Mouse (Mus musculus) C2C12 (cell line): ENCODE results near the gene Htr2b. TPM values are rescaled to one million over a fixed set of nuclear protein-coding genes. Genes with fewer than 3 reads are reported as not detected.
A peak's percentile ranks its signal among the peaks of the same experiment; 100 is the strongest.

ENCODE experiments used
- H3K27me3 ChIP-seq: one replicate; pipeline ENCODE4 v1.6.1; 2011; ENCODE audit not compliant: control insufficient read depth, insufficient read depth, insufficient read length
- H3K36me3 ChIP-seq: one replicate; pipeline ENCODE4 v1.6.1; 2011; ENCODE audit not compliant: control insufficient read depth, insufficient read depth
- H3K4me3 ChIP-seq: one replicate; pipeline ENCODE4 v1.5.1; 2011; ENCODE audit warnings: mild to moderate bottlenecking, control low read depth; ENCODE audit not compliant: poor library complexity, insufficient read depth, severe bottlenecking
- H3K79me2 ChIP-seq: one replicate; pipeline ENCODE4 v1.6.1; 2011; ENCODE audit not compliant: control insufficient read depth, insufficient read depth
- H3K79me3 ChIP-seq: one replicate; pipeline ENCODE4 v1.6.1; 2011; ENCODE audit warnings: low read depth, control low read depth
- H3ac ChIP-seq: one replicate; pipeline ENCODE3; 2011; ENCODE audit warnings: low read depth; ENCODE audit not compliant: control insufficient read depth, insufficient read length
- CEBPB ChIP-seq: IDR thresholded peaks from one replicate; pipeline ENCODE4 v1.6.1; 2011; ENCODE audit warnings: low read depth, mild to moderate bottlenecking, control low read depth, moderate library complexity
- CTCF ChIP-seq: IDR thresholded peaks from one replicate; pipeline ENCODE4 v1.5.1; 2011; ENCODE audit not compliant: control insufficient read depth, insufficient read depth, insufficient read length
- FOSL1 ChIP-seq: IDR thresholded peaks from one replicate; pipeline ENCODE4 v1.8.0; 2011; ENCODE audit warnings: mild to moderate bottlenecking, low read length; ENCODE audit not compliant: poor library complexity, insufficient read depth, severe bottlenecking
- MAX ChIP-seq: IDR thresholded peaks from one replicate; pipeline ENCODE4 v1.6.1; 2011; ENCODE audit warnings: mild to moderate bottlenecking, control low read depth
- MYOD1 ChIP-seq: IDR thresholded peaks from one replicate; pipeline ENCODE4 v1.6.1; 2011; ENCODE audit warnings: low read depth; ENCODE audit not compliant: control insufficient read depth, insufficient read length
- MYOG ChIP-seq: IDR thresholded peaks from one replicate; pipeline ENCODE4 v1.6.1; 2011; ENCODE audit not compliant: control insufficient read depth, insufficient read length; ENCODE audit errors: extremely low read depth
- USF1 ChIP-seq: IDR thresholded peaks from one replicate; pipeline ENCODE4 v1.6.1; 2011; ENCODE audit warnings: low read depth, mild to moderate bottlenecking, control low read depth, moderate library complexity
- polyA plus RNA-seq: library from polyadenylated mRNA; unstranded; fragments of >200 nt; fragmentation: generic; extraction: Trizol; gene quantifications from one replicate; pipeline ENCODE4 v1.2.1, GENCODE M21; 2012; ENCODE audit warnings: missing spikeins

The Htr2b gene
- polyA plus RNA-seq, 1 experiment = 0.14 TPM

GRCm38 (mm10) chr1:86154824-86155164 lies 43.0 kb upstream of the Htr2b start:
- TF ChIP-seq CTCF (no peak), USF1 (no peak), MAX (no peak), MYOG (no peak), MYOD1 (no peak), CEBPB (no peak), FOSL1 (no peak)
- peaks cover 5% of the 10 kb centered on the region for H3K79me2 ChIP-seq
- H3K36me3 ChIP-seq = no peaks in the 10 kb centered on the region
- H3ac ChIP-seq = peak overlapping the region; percentile 81
- H3K79me3 ChIP-seq = peaks cover 1% of the 10 kb centered on the region
- peak overlapping the region; percentile 51 for H3K4me3 ChIP-seq
- H3K27me3 ChIP-seq = no peaks in the 10 kb centered on the region

DNA sequence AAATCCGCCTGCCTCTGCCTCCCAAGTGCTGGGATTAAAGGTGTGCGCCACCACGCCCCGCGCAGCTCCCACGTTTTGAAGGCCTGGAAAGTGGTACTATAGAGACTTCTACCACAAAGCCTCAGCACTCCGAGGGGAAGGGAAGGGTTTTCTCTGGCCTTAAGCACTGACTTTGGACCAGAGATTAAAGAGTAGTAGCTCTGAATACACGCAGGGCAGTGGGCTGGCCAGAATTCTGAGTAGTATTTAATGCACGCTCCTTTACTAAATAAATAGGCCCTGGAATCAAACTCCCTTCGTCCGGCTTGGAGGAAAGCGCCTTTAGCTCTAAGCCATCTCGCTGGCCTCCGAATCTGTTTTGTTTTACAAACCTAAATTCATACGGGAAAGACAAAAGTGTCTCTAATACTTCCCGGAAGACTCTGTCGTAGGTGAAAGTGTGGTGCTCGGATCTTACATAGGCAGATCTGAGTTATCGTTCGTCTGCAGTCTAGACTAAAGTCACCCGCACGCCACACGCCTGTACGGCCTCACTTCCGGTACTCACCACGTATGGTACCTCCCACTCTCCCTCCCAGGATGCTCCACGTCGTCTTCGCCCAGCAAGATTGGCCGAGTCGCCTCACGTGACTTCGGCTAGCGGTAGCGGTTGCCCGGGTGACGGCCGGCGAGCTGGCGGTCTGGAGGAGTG lies 42.5 kb upstream of the Htr2b start, which contains the start of gene Armc9:
TSS of gene Armc9 (plus strand) at position 648 of the 691 bp plus-strand sequence.
- Histone ChIP-seq H3K79me3 (peaks cover 1% of the 10 kb centered on the region), H3K79me2 (peaks cover 5% of the 10 kb centered on the region), H3K4me3 (peak within 1 kb of the TSS; percentile 51), H3K36me3 (no peaks in the 10 kb centered on the region), H3K27me3 (no peaks in the 10 kb centered on the region), H3ac (peak within 1 kb of the TSS; percentile 81)
- peak; percentile 72 for TF ChIP-seq MAX
- TF ChIP-seq USF1 = peak; percentile 98
- no peak for TF ChIP-seq FOSL1

- no peak for TF ChIP-seq USF1
- no peak for TF ChIP-seq CEBPB
- TF ChIP-seq MAX = no peak
- no peak for TF ChIP-seq MYOD1
- no peak for TF ChIP-seq CTCF
- no peak for TF ChIP-seq FOSL1
- TF ChIP-seq MYOG = no peak
- Histone ChIP-seq H3K27me3 (no peaks in the 10 kb centered on the region), H3K36me3 (no peaks in the 10 kb centered on the region), H3ac (no peak overlapping the region), H3K4me3 (no peak overlapping the region), H3K79me3 (peaks cover 1% of the 10 kb centered on the region), H3K79me2 (peaks cover 5% of the 10 kb centered on the region)
These were observed 40.8 kb upstream of the Htr2b start for GRCm38 (mm10) chr1:86152618-86153017.

DNA sequence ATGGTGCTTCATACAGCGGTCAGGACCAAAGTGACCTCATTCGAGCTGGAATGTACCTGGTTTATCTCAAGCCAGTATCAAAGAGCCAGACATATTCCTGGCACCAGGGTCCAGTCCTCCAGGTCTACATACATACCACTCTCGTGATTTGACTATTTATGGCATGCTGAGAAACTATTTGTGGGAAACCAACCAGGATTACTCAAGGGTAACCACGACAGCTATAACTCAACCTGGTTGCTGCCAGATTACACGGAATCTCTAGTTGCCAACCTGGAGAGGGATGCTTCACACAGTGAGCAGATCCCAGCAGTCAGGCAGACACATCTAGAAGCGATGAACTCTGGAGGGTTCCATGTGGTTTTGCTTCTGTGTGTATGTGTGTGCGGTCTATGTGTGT lies 39.6 kb upstream of the Htr2b start:
- peaks cover 5% of the 10 kb centered on the region for H3K79me2 ChIP-seq
- H3ac ChIP-seq = no peak overlapping the region
- H3K79me3 ChIP-seq = peaks cover 1% of the 10 kb centered on the region
- H3K36me3 ChIP-seq = no peaks in the 10 kb centered on the region
- H3K4me3 ChIP-seq = no peak overlapping the region
- no peaks in the 10 kb centered on the region for H3K27me3 ChIP-seq
- TF ChIP-seq MAX (no peak), MYOD1 (no peak), CEBPB (no peak), CTCF (no peak), MYOG (no peak), USF1 (no peak), FOSL1 (no peak)

DNA sequence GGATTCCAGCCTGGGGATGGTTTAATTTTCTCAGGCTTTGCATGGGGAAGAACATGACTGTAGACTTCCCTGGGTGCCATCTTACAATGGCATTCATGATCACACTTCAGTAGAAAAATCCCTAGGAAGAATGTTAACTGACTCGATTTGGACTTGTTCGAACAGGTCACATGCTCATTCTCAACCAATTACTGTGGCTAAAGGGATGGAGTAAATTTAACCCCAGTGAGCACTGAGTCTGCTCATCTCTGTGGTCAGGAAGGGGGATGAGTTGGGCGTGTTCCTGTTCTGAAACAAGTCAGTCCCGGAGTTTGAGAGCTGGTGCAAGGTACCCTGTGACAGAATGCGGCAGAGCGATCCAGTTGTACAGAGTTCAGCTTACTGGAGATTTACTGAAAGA lies 39.2 kb upstream of the Htr2b start:
- H3K27me3 ChIP-seq = no peaks in the 10 kb centered on the region
- TF ChIP-seq MYOD1 (no peak), CTCF (no peak), USF1 (peak; percentile 76), FOSL1 (no peak)
- no peaks in the 10 kb centered on the region for H3K36me3 ChIP-seq
- no peak overlapping the region for H3ac ChIP-seq
- H3K4me3 ChIP-seq = no peak overlapping the region
- H3K79me2 ChIP-seq = peaks cover under 1% of the 10 kb centered on the region
- H3K79me3 ChIP-seq = peaks cover 1% of the 10 kb centered on the region

DNA sequence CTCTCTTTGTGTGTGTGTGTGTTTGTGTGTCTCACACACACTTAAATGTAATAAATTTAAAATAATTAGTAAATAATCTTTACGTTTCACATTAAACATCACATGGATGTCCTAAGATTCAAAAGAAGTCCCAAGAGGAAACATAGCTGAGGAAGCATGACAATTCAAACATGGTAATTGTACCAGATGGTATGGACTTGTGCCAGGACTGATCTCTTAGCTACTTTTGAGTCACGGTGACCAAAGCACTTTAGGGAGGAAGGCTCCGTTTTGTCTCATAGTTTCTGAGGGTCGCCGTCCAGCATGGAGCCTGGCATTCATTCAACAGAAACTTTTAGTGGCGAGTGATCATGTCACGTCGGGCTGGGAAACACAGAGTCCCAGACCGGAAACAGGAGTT lies 36.4 kb upstream of the Htr2b start:
- Histone ChIP-seq H3K36me3 (peaks cover under 1% of the 10 kb centered on the region), H3K27me3 (no peaks in the 10 kb centered on the region), H3ac (no peak overlapping the region), H3K4me3 (no peak overlapping the region), H3K79me3 (no peaks in the 10 kb centered on the region), H3K79me2 (no peaks in the 10 kb centered on the region)
- TF ChIP-seq CEBPB (no peak), MYOD1 (no peak), USF1 (no peak), CTCF (no peak), FOSL1 (no peak), MAX (no peak), MYOG (no peak)
